Mouse (Mus musculus): ENCODE data around the gene Fam104a. TPM values are rescaled to one million over a fixed set of nuclear protein-coding genes. Genes with fewer than 3 reads are reported as not detected.
"Not testable (repeated sequence)": the region's sequence is repeated elsewhere in the genome, so short reads cannot be mapped to it uniquely, and the experiment has no call there.

Fam104a gene
- polyA plus RNA-seq, 1 experiment from 2014 or later = 53.7 TPM

DNA sequence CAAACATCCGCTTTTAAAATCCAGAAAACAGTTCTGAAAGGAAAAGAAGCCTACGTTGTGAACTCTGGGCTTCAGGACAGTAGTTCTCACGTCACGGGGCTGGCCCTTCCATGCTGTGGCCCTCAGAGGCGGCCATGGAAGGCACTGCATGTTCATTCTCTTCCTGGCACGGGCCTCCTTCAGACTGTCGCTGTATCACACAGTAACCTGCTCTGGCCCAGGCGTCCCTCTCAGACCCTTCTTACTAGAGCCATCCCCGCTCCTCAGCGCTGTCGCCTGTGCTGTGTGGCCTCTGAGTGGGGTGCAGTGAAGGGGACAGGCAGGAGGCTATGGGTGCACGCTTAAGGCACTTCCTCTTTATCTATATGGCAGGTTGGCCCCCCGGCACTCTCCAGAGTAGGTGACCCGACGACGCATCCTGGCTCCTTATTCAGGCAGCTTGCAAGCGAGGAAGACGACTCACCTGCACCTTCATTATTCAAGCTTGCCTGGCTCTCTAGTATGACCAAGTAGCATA is 22.1 kb downstream of the Fam104a start:
- ATAC-seq (0 out of 2 replicates have a peak, but pooled peaks have one; percentile 15), DNase-seq (ENCODE audit: low spot score) (no peak)
- no peaks in the 10 kb centered on the region for H3K9me3 ChIP-seq (replicated peaks; ENCODE audit: control insufficient read depth, low read length)
- no peaks in the 10 kb centered on the region for H3K4me1 ChIP-seq (ENCODE audit: control insufficient read depth, insufficient read depth, low read length)
- WGBS = 93% methylated on average over 18 of the region's 18 CpGs
- H3K9ac ChIP-seq (ENCODE audit: low read length) = no peak overlapping the region
- H3K4me2 ChIP-seq (ENCODE audit: low read length) = no peak overlapping the region
- H3K27ac ChIP-seq (ENCODE audit: low read depth, low read length) = no peak overlapping the region
- peaks cover 83% of the 10 kb centered on the region for H3K36me3 ChIP-seq (ENCODE audit: control insufficient read depth, insufficient read depth, low read length)
- no peaks in the 10 kb centered on the region for H3K27me3 ChIP-seq (replicated peaks; ENCODE audit: control insufficient read depth, insufficient read depth, low read length)
- H3K4me3 ChIP-seq (ENCODE audit: low read depth, low read length) = no peak overlapping the region

DNA sequence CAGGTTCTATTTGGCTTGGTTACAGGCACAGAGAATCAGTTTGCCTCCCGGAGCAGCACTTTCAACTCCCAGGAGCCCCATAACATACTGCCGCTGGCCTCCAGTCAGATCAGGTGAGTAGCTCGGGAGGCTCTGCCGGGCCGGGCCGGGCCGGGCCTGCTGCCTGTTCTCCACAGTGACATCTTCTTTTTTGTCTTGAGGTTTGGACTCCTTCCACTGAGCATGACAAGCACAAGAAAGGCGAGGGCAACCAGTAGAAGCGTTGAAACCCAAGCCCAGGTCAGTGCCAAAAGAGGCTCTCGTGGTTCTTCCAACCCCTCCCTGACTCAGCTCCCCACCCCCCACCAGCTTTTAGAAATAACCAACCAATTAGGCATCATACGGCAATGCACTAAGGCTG is 23.0 kb downstream of the Fam104a start:
- no peak for ATAC-seq
- H3K4me3 ChIP-seq (ENCODE audit: low read depth, low read length) = no peak overlapping the region
- no peaks in the 10 kb centered on the region for H3K9me3 ChIP-seq (replicated peaks; ENCODE audit: control insufficient read depth, low read length)
- 89% methylated on average over 11 of the region's 11 CpGs for WGBS
- H3K4me1 ChIP-seq (ENCODE audit: control insufficient read depth, insufficient read depth, low read length) = no peaks in the 10 kb centered on the region
- peaks cover 90% of the 10 kb centered on the region for H3K36me3 ChIP-seq (ENCODE audit: control insufficient read depth, insufficient read depth, low read length)
- no peaks in the 10 kb centered on the region for H3K27me3 ChIP-seq (replicated peaks; ENCODE audit: control insufficient read depth, insufficient read depth, low read length)
- no peak overlapping the region for H3K4me2 ChIP-seq (ENCODE audit: low read length)
- H3K27ac ChIP-seq (ENCODE audit: low read depth, low read length) = no peak overlapping the region
- no peak overlapping the region for H3K9ac ChIP-seq (ENCODE audit: low read length)
- DNase-seq (ENCODE audit: low spot score) = no peak

DNA sequence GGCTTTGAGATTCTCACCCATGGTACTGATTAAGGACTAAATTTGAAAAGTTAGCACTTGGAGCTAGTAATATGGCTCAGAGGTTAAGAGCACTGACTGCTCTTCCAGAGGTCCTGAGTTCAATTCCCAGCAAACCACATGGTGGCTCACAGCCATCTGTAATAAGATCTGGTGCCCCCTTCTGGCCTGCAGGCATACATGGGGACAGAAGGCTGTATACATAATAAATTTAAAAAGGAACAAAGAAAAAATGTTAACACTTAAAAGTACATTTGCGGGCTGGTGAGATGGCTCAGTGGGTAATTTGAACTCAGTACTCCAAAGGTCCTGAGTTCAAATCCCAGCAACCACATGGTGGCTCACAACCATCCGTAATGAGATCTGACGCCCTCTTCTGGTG is 23.7 kb downstream of the Fam104a start:
- H3K9ac ChIP-seq (ENCODE audit: low read length); H3K4me2 ChIP-seq (ENCODE audit: low read length); DNase-seq (ENCODE audit: low spot score); H3K9me3 ChIP-seq (replicated peaks; ENCODE audit: control insufficient read depth, low read length); H3K4me1 ChIP-seq (ENCODE audit: control insufficient read depth, insufficient read depth, low read length); H3K27ac ChIP-seq (ENCODE audit: low read depth, low read length); H3K27me3 ChIP-seq (replicated peaks; ENCODE audit: control insufficient read depth, insufficient read depth, low read length); ATAC-seq; H3K4me3 ChIP-seq (ENCODE audit: low read depth, low read length): not testable (repeated sequence)
- peaks cover 96% of the 10 kb centered on the region for H3K36me3 ChIP-seq (ENCODE audit: control insufficient read depth, insufficient read depth, low read length)
- 94% methylated on average over 3 of the region's 3 CpGs for WGBS

DNA sequence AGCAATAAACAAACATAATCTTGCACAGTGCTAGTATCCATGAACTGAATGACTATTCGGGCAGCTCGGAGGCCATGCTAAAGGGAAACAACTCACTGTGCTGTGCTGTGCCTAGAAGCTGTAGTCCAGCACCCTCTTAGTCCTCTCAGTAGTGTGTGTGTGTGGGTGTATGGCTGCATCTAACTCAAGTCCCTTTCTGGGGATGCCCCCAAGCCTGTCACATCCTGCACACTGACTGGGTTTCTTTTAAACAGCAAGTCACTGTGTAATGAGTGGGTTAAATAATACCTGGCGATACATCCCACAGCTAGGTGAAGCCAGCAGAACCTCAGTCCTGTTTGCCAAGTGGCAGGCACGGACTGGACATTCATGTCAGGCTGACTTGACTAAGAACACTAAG is 25.2 kb downstream of the Fam104a start:
- DNase-seq (ENCODE audit: low spot score) (no peak), ATAC-seq (no peak)
- Histone ChIP-seq H3K9ac (ENCODE audit: low read length) (no peak overlapping the region), H3K4me2 (ENCODE audit: low read length) (no peak overlapping the region), H3K4me1 (ENCODE audit: control insufficient read depth, insufficient read depth, low read length) (no peaks in the 10 kb centered on the region), H3K27ac (ENCODE audit: low read depth, low read length) (no peak overlapping the region), H3K27me3 (replicated peaks; ENCODE audit: control insufficient read depth, insufficient read depth, low read length) (no peaks in the 10 kb centered on the region), H3K4me3 (ENCODE audit: low read depth, low read length) (no peak overlapping the region), H3K9me3 (replicated peaks; ENCODE audit: control insufficient read depth, low read length) (no peaks in the 10 kb centered on the region), H3K36me3 (ENCODE audit: control insufficient read depth, insufficient read depth, low read length) (peaks cover 98% of the 10 kb centered on the region)
- WGBS = 93% methylated on average over 4 of the region's 4 CpGs

DNA sequence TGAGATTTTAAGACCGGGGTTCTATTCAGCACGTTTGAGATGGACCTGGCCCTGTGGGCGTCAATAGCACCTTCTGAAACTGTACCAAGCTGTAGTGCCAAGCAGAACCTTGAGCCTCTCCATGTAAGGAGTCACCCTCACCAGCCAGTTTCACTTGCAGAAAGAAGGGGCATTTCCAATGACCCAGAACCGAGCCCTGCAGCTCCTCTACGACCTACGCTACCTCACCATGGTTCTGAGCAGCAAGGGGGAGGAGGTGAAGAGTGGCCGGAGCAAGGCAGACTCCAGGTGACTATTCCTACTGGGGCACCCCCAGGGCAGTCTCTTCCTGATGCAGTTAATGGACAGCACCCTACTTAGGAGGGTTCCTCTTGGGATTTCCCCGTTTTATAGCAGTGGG is 25.6 kb downstream of the Fam104a start:
- ATAC-seq = no peak
- Histone ChIP-seq H3K27me3 (replicated peaks; ENCODE audit: control insufficient read depth, insufficient read depth, low read length) (no peaks in the 10 kb centered on the region), H3K36me3 (ENCODE audit: control insufficient read depth, insufficient read depth, low read length) (peaks cover 98% of the 10 kb centered on the region), H3K9ac (ENCODE audit: low read length) (no peak overlapping the region), H3K4me1 (ENCODE audit: control insufficient read depth, insufficient read depth, low read length) (no peaks in the 10 kb centered on the region), H3K4me2 (ENCODE audit: low read length) (no peak overlapping the region), H3K4me3 (ENCODE audit: low read depth, low read length) (no peak overlapping the region), H3K9me3 (replicated peaks; ENCODE audit: control insufficient read depth, low read length) (no peaks in the 10 kb centered on the region), H3K27ac (ENCODE audit: low read depth, low read length) (no peak overlapping the region)
- WGBS = 94% methylated on average over 8 of the region's 8 CpGs
- no peak for DNase-seq (ENCODE audit: low spot score)

DNA sequence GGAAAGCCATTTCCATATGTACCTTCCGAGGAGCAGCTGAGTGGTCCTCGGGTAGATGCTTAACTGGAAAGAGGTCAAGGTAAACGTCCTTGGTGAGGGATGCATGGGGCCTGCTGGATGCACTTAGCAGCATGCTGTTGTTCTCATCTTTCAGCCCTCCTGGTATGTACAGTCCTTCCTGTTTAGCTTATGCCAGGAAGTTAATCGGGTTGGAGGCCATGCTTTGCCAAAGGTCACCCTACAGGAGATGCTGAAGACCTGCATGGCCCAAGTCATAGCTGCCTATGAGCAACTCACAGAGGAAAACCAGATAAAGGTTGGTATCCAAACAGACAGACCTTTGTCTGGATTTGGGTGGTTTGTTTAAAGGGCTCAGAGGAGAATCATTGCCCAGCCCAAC is 26.7 kb downstream of the Fam104a start:
- H3K9me3 ChIP-seq (replicated peaks; ENCODE audit: control insufficient read depth, low read length) = no peaks in the 10 kb centered on the region
- ATAC-seq (no peak), DNase-seq (ENCODE audit: low spot score) (no peak)
- H3K27me3 ChIP-seq (replicated peaks; ENCODE audit: control insufficient read depth, insufficient read depth, low read length) = no peaks in the 10 kb centered on the region
- no peak overlapping the region for H3K4me2 ChIP-seq (ENCODE audit: low read length)
- peaks cover 99% of the 10 kb centered on the region for H3K36me3 ChIP-seq (ENCODE audit: control insufficient read depth, insufficient read depth, low read length)
- no peaks in the 10 kb centered on the region for H3K4me1 ChIP-seq (ENCODE audit: control insufficient read depth, insufficient read depth, low read length)
- 78% methylated on average over 4 of the region's 4 CpGs for WGBS
- H3K27ac ChIP-seq (ENCODE audit: low read depth, low read length) = no peak overlapping the region
- no peak overlapping the region for H3K9ac ChIP-seq (ENCODE audit: low read length)
- no peak overlapping the region for H3K4me3 ChIP-seq (ENCODE audit: low read depth, low read length)

DNA sequence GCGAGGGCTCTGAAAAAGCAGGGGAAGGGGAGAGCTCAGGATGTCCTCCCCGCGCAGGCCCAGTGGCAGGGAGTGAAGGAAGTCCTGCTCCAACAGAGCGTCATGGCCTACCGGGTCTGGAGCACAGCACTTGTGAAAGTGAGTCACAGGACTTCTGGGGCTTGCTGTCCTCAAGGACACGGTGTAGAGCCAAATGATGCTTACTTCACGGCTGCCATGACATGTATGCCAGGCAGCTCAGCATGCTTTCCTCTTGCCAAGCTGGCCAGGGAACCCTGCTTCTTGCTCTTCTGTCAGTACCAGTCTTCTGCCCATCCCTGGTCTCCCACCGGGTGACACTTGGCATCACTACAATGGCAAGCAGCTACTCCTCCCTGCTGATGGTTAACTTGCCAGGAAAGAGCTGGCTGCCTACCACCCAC is 27.4 kb downstream of the Fam104a start:
- DNase-seq (ENCODE audit: low spot score) (no peak), ATAC-seq (no peak)
- Histone ChIP-seq H3K36me3 (ENCODE audit: control insufficient read depth, insufficient read depth, low read length) (peaks cover 99% of the 10 kb centered on the region), H3K9ac (ENCODE audit: low read length) (no peak overlapping the region), H3K27me3 (replicated peaks; ENCODE audit: control insufficient read depth, insufficient read depth, low read length) (no peaks in the 10 kb centered on the region), H3K27ac (ENCODE audit: low read depth, low read length) (no peak overlapping the region), H3K9me3 (replicated peaks; ENCODE audit: control insufficient read depth, low read length) (no peaks in the 10 kb centered on the region), H3K4me1 (ENCODE audit: control insufficient read depth, insufficient read depth, low read length) (no peaks in the 10 kb centered on the region), H3K4me2 (ENCODE audit: low read length) (no peak overlapping the region), H3K4me3 (ENCODE audit: low read depth, low read length) (no peak overlapping the region)
- 90% methylated on average over 8 of the region's 8 CpGs for WGBS

DNA sequence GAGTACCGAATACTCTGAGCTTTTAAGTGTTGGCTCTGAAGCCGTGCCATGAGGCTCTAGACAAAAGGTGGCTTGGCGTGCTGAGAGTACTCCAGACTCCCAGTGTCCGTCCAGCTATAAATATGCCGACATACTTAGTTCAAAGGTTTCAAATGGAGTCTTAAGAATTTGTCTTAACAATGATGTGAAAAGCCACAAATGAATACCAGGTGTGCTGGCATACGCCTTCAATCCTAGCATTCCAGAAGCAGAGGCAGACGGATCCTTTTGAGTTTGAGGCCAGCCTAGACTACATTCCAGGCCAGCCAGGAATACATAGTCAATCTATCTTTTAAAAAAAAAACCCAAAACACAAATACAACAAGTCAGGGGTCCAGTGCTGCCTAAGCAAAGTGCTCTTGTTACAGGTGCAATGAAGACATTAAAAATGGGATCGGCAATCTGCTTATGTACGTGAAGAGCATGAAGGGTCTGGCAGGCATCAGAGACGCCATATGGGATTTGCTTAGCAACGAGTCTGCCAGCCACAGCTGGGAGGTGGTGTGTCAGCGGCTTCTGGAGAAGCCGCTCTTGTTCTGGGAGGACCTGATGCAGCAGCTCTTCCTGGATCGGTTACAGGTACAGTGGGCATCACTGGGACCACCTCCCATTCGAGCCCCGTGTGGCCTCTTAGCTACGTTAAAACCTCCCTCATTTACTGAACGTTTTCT is 29.2 kb downstream of the Fam104a start:
- Histone ChIP-seq H3K9ac (ENCODE audit: low read length) (no peak overlapping the region), H3K27me3 (replicated peaks; ENCODE audit: control insufficient read depth, insufficient read depth, low read length) (no peaks in the 10 kb centered on the region), H3K36me3 (ENCODE audit: control insufficient read depth, insufficient read depth, low read length) (peaks cover 83% of the 10 kb centered on the region), H3K4me3 (ENCODE audit: low read depth, low read length) (no peak overlapping the region), H3K27ac (ENCODE audit: low read depth, low read length) (peak overlapping the region; percentile 6; the same call in 1 of the 2 replicates), H3K4me2 (ENCODE audit: low read length) (no peak overlapping the region), H3K9me3 (replicated peaks; ENCODE audit: control insufficient read depth, low read length) (no peaks in the 10 kb centered on the region), H3K4me1 (ENCODE audit: control insufficient read depth, insufficient read depth, low read length) (peaks cover 4% of the 10 kb centered on the region; the same call in 1 of the 2 replicates)
- ATAC-seq (no peak), DNase-seq (ENCODE audit: low spot score) (peak; percentile 76)
- WGBS = 78% methylated on average over 18 of the region's 18 CpGs

DNA sequence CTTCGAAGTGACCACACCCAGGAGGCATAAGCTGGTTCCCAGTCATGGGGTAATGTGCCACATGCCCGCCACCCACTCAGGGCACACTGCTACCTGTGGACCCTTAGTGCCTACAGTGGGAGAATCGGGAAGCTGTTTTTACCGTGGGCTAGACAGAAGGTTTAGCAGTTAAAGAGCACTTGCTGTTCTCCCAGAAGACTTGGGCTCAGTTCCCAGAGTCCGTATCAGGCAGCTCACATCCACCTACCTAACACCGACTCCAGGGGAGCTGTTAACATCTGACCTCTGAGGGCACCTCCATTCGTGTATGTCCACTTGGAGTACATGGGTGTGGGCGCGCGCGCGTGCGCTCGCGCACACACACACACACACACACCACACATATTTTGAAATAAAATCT is 29.9 kb downstream of the Fam104a start:
- Histone ChIP-seq H3K9ac (ENCODE audit: low read length) (no peak overlapping the region), H3K27me3 (replicated peaks; ENCODE audit: control insufficient read depth, insufficient read depth, low read length) (no peaks in the 10 kb centered on the region), H3K4me3 (ENCODE audit: low read depth, low read length) (no peak overlapping the region), H3K9me3 (replicated peaks; ENCODE audit: control insufficient read depth, low read length) (no peaks in the 10 kb centered on the region), H3K36me3 (ENCODE audit: control insufficient read depth, insufficient read depth, low read length) (peaks cover 76% of the 10 kb centered on the region), H3K4me1 (ENCODE audit: control insufficient read depth, insufficient read depth, low read length) (peaks cover 4% of the 10 kb centered on the region; the same call in 1 of the 2 replicates), H3K4me2 (ENCODE audit: low read length) (no peak overlapping the region), H3K27ac (ENCODE audit: low read depth, low read length) (peak overlapping the region; percentile 6; the same call in 1 of the 2 replicates)
- DNase-seq (ENCODE audit: low spot score) = no peak
- ATAC-seq = no peak
- WGBS = 93% methylated on average over 15 of the region's 15 CpGs

Data from forebrain, embryonic 14.5 days (tissue).